Mouse (Mus musculus): ENCODE measurements around the gene C2cd2. TPM values are rescaled to one million over a fixed set of nuclear protein-coding genes. Genes with fewer than 3 reads are reported as not detected.

Gene C2cd2
- total and polyA plus RNA-seq, 3 experiments = 7.7 to 14.5 (median 11.2) TPM

GRCm38 (mm10) chr16:97925760-97926159, 36.6 kb downstream of the C2cd2 start:
- dilution Hi-C loops (cut with MboI; ENCODE audit: extremely low pct_ligation_motif_present, extremely low pct_unique_long_range_greater_than_20kb, low sequenced_read_pairs) = no loop called here
- no peak for DNase-seq (ENCODE audit: extremely low read depth)
- peaks cover 6 to 40% of the 10 kb centered on the region in 2 experiments for H3K4me1 ChIP-seq (ENCODE audit: control insufficient read depth in 1 of 2, insufficient read depth in 2 of 2)
- in situ Hi-C loops (cut with MboI; ENCODE audit: low pct_ligation_motif_present, low pct_unique_long_range_greater_than_20kb, low sequenced_read_pairs) = no loop called here
- no peaks in the 10 kb centered on the region for H3K36me3 ChIP-seq (replicated peaks in 1 of 2; ENCODE audit: control insufficient read depth in 1 of 2, insufficient read depth in 1 of 2, low read length in 1 of 2)
- no peak overlapping the region for H3K27ac ChIP-seq (ENCODE audit: insufficient read depth, low read depth)
- peaks cover 11% of the 10 kb centered on the region for H3K27me3 ChIP-seq (replicated peaks)
- no peaks in the 10 kb centered on the region for H3K9me3 ChIP-seq (replicated peaks; ENCODE audit: low read length)
- H3K4me2 ChIP-seq (ENCODE audit: insufficient read depth, low read depth, poor library complexity, severe bottlenecking) = no peak overlapping the region
- H3K9ac ChIP-seq (ENCODE audit: insufficient read depth, low read depth) = no peak overlapping the region
- no peaks in the 10 kb centered on the region for H3K79me2 ChIP-seq (replicated peaks; ENCODE audit: control insufficient read depth, extremely low read depth, insufficient read depth, poor library complexity, severe bottlenecking)
- TF ChIP-seq RCOR1 (conservative IDR thresholded peaks at IDR 0.05; ENCODE audit: low read depth, low read length) (no peak), CHD2 (IDR thresholded peaks at IDR 0.05; ENCODE audit: low read length) (no peak), MAX (IDR thresholded peaks at IDR 0.05; ENCODE audit: low read length) (no peak), CTCF (conservative IDR thresholded peaks at IDR 0.05 in 1 of 2, IDR thresholded peaks at IDR 0.05 in 1 of 2; ENCODE audit: low read depth in 2 of 2, low read length in 2 of 2) (no peak), RAD21 (IDR thresholded peaks at IDR 0.05; ENCODE audit: low read depth, low read length) (no peak), GABPA (IDR thresholded peaks at IDR 0.05; ENCODE audit: insufficient replicate concordance, low read depth, low read length) (no peak), POLR2AphosphoS2 (IDR thresholded peaks at IDR 0.05; ENCODE audit: low read depth, low read length) (no peak), SMC3 (IDR thresholded peaks at IDR 0.05; ENCODE audit: low read depth, low read length) (no peak), ELF1 (IDR thresholded peaks at IDR 0.05; ENCODE audit: low read depth, low read length) (no peak), E2F4 (IDR thresholded peaks at IDR 0.05; ENCODE audit: insufficient replicate concordance, low read depth, low read length) (no peak), MAZ (IDR thresholded peaks at IDR 0.05; ENCODE audit: low read depth, low read length) (no peak), KAT2A (IDR thresholded peaks at IDR 0.05; ENCODE audit: insufficient replicate concordance, low read length) (no peak)
- no peak overlapping the region for H3K4me3 ChIP-seq (replicated peaks in 1 of 3; ENCODE audit: low read depth in 2 of 3, low read length in 2 of 3, poor library complexity in 1 of 3)

DNA sequence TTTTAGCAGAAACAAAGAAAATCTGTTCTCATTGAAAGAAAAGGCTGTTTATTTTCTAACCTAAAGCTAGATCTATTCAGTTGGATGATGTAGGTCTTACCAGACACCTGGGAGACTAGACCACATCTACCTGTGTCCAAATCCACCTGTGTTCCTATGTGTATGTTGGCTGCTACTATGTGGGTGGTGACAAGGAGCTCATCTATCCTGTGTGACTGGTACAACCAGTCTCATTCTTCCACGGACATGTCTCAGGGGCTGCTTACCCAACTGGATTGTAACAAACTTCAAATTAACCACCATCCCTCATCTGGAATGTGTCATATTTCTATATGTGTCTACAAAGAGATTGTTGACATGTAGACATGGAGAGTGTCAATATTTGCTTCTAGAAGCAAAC, 38.7 kb downstream of the C2cd2 start:
- TF ChIP-seq MEF2A (IDR thresholded peaks at IDR 0.05; ENCODE audit: borderline replicate concordance, low read depth, low read length) (no peak), ZKSCAN1 (IDR thresholded peaks at IDR 0.05; ENCODE audit: borderline replicate concordance, low read depth, low read length) (no peak), TCF12 (IDR thresholded peaks at IDR 0.05; ENCODE audit: low read depth, low read length) (no peak), KAT2A (IDR thresholded peaks at IDR 0.05; ENCODE audit: insufficient replicate concordance, low read length) (no peak), CTCF (conservative IDR thresholded peaks at IDR 0.05 in 1 of 2, IDR thresholded peaks at IDR 0.05 in 1 of 2; ENCODE audit: low read depth in 2 of 2, low read length in 2 of 2) (no peak), MAFK (IDR thresholded peaks at IDR 0.05; ENCODE audit: insufficient replicate concordance, low read length) (no peak), GABPA (IDR thresholded peaks at IDR 0.05; ENCODE audit: insufficient replicate concordance, low read depth, low read length) (no peak), MYC (IDR thresholded peaks at IDR 0.05; ENCODE audit: low read depth, low read length) (no peak), POLR2A (IDR thresholded peaks at IDR 0.05; ENCODE audit: low read depth, low read length) (no peak)
- Histone ChIP-seq H3K36me3 (replicated peaks in 1 of 2; ENCODE audit: control insufficient read depth in 1 of 2, insufficient read depth in 1 of 2, low read length in 1 of 2) (no peaks in the 10 kb centered on the region), H3K9me3 (replicated peaks; ENCODE audit: low read length) (no peaks in the 10 kb centered on the region), H3K79me2 (replicated peaks; ENCODE audit: control insufficient read depth, extremely low read depth, insufficient read depth, poor library complexity, severe bottlenecking) (no peaks in the 10 kb centered on the region), H3K4me1 (ENCODE audit: control insufficient read depth in 1 of 2, insufficient read depth in 2 of 2) (peaks cover 6 to 51% of the 10 kb centered on the region in 2 experiments), H3K4me3 (replicated peaks in 1 of 3; ENCODE audit: low read depth in 2 of 3, low read length in 2 of 3, poor library complexity in 1 of 3) (no peak overlapping the region), H3K9ac (ENCODE audit: insufficient read depth, low read depth) (no peak overlapping the region), H3K4me2 (ENCODE audit: insufficient read depth, low read depth, poor library complexity, severe bottlenecking) (no peak overlapping the region), H3K27me3 (replicated peaks) (peaks cover 11% of the 10 kb centered on the region), H3K27ac (ENCODE audit: insufficient read depth, low read depth) (no peak overlapping the region)
- dilution Hi-C loops (cut with MboI; ENCODE audit: extremely low pct_ligation_motif_present, extremely low pct_unique_long_range_greater_than_20kb, low sequenced_read_pairs) (no loop called here), in situ Hi-C loops (cut with MboI; ENCODE audit: low pct_ligation_motif_present, low pct_unique_long_range_greater_than_20kb, low sequenced_read_pairs) (no loop called here)
- no peak for DNase-seq (ENCODE audit: extremely low read depth)

Data from CH12.LX (cell line).